Mouse (Mus musculus) cerebellum, adult 18-20 months (tissue): Measurements from ENCODE around the gene Avp.

ENCODE experiments used
- DNase-seq, 2 experiments: peaks; one replicate each; pipeline ENCODE4 v3.0.0; 2021

Gene Avp

DNA sequence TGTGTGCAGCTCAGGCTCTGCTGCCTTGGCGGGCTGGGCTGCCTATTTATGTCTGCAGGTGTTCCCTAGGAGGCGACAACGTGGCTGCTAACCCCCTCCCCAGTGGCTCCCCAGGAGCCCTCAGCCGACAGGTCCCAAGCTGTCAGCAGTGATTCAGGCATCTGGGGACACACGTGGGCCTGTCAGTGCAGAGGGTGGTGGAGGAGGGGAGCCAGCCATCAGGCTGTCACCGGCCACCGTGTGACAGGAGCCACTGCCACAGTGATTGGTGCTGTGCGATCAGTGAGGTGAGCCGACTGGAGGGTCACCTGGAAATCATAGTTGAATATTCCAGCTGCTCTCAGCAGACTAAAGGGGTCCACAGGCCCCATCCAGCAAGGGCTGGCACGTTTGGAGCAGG lies at the start of gene Avp:
Avp (minus strand) TSS at position 3 of the 400 bp plus-strand sequence.
- DNase-seq, result no peak

DNA sequence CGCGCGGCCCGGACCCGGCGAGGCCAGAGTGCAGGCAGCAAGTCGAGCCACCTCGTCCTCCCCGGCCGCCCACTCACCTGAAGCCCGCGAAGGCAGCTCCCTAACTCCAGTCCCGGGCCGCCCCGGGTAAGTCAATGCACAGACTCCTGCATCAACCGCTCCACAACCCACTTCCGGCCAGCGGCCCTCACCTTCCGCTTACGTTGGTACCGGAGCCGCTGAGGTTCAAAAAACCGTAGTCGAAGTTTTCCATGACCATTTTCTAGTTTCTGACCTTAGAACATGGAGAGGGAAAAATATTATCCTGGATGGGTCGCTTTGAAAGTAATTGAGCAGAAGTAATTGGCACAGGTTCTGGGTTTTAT lies 47.5 kb upstream of the Avp start, which contains the start of the genes Fastkd5 and Ubox5:
Fastkd5 (minus strand) TSS at position 189 of the 365 bp plus-strand sequence.
Ubox5 (minus strand) TSS at position 200 of the 365 bp plus-strand sequence.
- peak; percentile 89 to 93 for DNase-seq

DNA sequence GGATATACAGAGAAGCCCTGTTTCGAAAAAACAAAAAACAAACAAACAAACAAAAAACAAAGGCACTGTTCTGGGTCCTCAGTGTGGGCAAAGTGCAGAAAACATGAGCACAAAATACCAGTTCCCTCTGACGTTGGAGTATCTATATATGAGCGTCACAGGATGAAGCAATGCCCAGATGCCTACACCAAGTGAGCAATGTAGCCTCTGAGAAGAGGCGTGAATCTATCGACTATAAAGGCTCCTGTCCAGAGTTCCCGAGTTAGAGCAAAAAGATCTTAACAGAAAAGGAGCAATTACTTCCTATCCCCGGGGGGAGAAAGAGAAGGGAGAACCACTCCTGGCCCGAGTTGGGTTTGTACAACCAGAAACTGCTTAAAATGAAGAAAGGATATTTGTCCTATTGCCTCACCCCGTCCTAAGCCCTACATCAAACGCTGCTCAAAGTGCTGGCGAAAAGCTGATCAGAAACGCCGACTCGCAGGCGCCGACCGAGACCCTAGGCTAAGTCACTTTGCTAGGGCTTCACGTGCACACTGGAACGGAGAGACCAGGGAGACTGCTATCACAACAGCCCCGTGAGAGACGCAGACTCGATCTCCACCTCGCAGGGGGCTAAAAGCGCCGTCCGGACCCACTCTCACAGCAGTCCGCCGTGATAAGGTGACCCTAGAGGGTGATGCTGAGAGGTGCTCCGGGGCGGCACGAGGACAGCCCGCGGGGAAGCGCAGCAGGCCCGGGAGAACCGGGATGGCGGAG lies 46.9 kb upstream of the Avp start:
- DNase-seq, result no peak

DNA sequence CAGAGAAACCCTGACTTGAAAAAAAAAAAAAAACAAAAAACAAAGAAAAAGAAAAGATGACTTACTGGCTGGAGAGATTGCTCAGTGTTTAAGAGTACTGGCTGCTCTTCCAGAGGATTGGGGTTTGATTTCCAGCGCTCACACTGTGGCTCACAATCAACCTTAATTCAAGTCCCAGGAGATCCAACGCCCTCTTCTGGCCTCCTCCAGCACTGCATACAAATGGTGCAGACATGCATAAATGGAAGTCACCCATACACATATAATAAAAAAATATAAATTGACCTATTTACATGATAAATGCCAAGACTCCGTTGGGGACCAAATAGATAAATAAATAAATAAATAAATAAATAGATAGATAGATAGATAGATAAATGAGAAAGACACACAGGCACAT lies 46.1 kb upstream of the Avp start:
- peak in 1 of 2 experiments; percentile 15 for DNase-seq

DNA sequence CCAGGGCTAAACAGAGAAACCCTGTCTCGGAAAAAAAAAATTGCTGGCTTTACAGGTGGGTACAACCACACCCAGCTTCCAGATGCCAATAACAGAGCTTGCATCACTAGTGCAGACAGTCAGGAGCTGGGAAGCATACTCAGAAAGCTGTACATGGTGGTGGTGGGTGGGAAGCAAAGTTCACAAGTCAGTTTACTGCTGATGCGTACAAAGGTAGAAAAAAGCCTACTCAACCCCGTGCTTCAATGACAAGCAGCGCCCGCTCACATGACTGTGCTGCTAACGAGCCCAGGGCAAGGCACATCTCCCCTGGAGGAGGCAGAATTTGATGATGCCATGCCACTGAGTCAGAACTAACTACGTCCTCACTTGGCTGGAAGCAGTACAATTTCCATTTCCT lies 36.6 kb upstream of the Avp start:
- DNase-seq, result no peak

DNA sequence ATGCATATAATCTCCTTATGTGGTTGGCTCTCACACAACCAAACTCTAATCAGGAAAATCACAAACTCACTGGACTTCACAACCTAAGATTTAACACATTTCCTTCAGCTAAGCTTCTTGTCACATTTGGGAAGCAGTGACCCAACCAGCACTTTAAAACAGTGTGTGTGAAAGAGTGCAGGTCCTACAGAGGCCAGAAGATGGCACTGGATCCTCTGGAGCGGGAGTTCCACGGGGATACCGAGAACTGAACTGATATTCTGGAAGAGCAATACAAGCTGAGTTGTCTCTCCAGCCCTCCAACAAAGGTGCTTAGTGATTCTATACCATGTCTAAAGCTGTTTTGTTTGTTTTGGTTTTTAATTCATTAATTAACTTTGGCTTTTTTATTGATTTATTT lies 30.7 kb upstream of the Avp start:
- DNase-seq, result peak; percentile 47 to 48

DNA sequence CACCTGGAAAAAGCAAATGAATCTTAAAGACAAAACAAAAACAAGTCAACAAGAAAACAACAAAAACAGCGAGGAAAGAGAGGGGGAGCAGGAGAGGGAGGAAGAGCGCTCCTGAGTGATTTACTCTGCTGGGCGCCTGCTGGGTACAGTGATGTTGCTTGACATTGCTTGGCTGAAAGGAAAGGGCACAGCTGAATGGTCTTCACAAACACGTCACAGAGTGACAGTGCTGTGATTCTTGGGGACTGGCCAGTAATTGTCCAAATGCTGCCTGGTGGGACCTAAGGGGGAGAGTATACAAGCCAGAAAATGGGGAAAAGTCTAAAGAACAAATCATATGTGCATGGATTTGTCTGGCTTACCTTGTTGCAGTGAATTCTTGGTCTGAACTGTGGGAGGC lies 19.8 kb upstream of the Avp start:
- no peak for DNase-seq

DNA sequence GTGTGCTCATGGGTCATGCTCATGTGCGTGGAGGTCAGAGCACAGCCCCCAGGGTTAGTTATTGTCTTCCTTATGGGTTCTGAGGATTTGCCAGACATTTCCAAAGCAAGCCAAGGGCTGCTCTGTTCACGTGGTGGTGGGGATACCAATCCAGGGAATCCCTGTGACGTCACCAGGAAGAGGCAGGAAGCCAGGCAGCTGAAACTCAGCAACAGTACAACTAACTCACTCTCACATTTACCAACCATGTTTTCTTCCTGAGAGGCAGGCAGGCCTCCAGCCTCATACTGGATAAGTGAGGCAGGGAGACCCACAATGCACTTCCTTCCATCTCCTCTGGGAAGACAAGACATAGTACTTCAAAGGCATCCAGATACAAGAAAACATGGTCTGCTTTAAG lies 16.0 kb upstream of the Avp start:
- no peak for DNase-seq

DNA sequence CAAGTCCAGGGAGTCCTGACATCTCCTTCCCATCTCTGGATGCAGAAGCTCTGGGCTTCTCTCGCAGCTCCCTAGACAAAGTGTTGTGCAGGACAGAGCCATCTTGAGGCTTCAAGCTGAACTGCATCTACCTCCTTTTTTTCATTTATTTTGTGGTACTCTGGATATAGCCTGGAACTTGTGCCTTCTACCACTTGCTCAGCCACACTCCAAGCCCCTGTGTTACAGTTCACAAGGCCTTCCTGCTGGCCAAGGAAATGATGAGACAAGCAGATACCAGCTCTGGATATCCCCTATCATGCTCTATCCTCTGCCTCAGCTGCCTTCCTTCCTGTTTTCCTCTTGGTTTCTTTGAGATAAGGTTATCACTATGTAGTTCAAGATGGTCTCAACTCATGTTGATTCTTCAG lies 15.3 kb upstream of the Avp start:
- peak; percentile 38 to 46 for DNase-seq

DNA sequence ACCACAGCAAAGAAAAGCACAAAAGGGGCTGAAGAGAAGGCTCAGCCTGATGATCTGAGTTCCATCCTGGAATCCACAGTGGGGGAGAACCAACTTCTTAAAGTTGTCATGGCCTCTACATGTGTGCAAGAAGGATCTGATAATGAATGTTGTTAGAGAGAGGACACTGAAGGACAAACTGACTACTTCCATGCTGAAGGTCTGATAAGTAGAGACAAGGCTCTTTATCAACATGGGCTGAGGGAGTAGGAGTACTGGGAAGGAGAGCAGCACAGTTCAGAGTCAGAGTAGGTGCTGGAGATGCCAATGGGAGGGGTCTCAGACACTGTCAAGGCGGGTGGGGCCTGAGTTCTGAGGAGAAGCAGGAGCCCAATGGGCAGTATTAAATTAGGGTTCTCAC lies 13.2 kb upstream of the Avp start:
- no peak for DNase-seq

DNA sequence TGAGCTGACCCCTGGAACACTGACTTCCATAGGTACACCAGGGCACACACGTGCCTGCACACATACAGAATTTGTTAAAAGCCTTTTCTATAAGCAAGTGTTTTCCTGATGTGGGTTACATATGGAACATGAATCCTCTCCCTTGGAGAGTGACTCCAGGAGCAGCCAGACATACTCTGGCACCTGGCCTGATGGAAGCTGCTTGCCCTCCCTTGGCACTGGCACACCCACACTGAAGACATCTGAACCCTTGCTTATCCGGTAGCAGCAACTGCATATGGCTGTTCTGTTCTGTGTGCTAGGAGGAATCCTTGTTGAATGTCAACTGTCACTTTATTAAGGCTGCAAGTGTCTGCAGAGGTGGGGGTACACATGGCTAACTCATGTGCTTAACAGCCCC lies 8.7 kb upstream of the Avp start:
- DNase-seq, result no peak

DNA sequence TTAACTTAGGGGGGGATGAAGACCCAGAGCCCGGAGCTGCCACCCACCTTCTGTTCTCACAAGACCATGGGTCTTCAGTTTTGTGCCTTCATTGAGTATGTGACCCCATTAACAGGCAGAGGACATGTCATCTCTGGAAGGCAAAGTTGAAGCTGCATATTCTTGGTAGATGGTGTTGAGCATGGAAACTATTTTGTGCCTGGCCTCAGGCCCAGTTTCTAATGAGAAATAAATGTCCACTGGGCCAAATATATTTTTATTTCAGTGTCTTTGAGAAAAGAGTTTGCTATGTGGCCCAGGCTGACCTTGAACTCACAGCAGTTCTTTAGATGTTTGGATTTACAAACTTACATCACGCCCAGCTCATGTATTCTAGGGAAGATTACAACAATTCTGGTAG lies 7.4 kb upstream of the Avp start:
- DNase-seq, result no peak

DNA sequence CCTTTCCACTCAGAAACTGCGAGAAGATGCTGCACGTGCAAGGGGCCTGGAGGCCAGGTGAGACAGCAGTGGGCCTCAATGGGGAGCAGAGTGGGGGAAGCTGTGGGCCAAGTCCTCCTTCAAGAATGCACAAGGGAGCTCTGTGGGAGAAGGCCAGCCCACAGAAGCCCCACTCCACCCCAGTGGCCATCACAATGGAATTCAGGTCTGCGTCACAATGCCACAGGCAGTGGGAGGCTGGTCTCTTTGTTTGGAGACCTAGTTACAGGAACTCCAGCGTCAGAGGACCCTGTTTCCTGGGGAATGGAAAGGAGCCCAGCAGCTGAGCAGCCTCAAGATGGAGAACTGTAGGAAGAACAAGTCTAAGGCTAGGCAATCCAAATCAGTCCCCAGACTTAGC lies 6.8 kb upstream of the Avp start:
- no peak for DNase-seq

DNA sequence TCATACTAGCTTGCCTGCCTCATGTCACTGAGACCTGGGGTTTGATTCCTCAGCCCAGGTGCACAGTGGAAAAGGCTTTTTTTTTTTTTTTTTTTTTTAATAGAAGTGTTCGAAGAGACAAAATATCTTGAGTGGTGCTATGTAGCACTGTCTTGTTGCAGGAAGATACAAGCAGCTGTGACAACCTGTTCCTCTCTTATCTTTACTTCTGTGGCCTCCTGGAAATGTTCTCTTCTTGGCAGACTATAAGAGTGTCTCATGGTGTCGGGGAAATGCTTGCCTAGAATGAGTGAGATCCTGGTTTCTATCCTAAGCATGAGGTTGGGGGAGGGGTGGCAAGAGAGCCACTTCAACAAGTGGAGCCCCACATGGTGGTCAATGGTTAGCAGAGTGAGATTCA lies 6.0 kb upstream of the Avp start:
- no peak for DNase-seq

DNA sequence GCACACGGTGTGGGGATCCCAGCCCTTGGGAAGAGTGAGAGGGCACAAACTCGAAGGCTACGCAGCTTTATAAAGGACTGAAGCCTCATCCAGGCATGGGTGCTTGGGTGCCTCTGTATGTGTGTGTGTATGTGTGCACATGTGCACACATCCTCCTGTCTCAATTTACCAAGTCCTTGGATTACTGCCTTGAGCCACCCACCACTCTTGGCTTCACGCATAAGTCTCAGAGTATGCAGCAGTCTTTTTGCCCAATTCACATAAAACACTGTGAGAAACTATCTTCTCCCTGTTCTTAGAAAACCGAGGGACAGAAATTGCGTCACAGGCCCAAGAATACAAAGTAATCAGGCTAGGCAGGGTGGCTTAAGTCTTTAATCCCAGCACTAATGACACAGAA lies 3.7 kb upstream of the Avp start:
- DNase-seq, result no peak

DNA sequence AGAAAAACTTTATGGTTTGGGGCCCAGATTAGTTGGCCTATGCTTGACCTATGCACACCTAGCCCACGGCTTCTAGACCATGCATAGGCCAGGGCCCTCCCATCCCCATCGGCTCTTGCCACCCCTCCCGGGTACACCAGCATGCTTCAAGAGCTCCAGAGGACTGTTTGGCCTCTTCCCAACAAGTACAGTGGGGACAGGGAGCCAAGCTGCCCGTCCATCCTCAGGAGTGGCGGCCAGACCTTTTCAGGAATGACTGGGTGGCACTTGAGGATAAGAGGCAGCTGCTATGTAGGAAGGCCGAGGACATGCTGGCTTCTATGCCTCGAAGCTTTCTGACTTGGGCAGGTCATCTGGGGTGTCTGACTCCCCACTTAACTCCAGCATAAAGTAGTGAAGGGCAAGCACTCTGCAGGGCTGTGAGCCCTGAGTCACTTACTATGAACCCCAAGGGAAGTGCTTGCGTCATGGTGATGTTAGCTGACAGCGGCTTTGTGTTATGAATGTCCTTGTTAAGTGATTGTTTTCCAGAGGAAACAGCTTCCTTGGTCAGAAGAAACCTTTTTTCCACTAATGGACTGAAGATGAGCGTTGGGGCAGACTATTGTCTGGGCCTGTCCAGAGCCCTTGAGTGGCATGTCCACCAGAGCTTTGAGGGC lies 1.7 kb upstream of the Avp start:
- DNase-seq, result no peak

DNA sequence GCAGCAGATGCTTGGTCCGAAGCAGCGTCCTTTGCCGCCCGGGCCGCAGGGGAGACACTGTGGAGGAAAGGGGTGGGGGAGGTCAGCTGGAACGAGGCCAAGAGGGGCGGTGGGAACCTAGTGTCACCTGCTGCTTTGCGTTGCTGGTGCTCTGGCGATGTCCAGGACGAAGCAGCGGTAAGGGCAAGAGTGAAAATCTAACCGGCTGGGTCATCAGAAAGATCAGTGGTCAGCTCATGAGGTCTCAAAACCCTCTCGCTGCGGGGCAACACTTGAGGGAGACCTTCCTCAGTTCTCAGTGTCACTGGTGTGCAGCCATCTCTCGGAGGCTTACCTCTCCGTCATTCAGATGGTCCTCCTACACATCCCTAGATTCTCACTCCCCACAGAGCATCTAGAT lies 1.2 kb downstream of the Avp start:
- no peak for DNase-seq

DNA sequence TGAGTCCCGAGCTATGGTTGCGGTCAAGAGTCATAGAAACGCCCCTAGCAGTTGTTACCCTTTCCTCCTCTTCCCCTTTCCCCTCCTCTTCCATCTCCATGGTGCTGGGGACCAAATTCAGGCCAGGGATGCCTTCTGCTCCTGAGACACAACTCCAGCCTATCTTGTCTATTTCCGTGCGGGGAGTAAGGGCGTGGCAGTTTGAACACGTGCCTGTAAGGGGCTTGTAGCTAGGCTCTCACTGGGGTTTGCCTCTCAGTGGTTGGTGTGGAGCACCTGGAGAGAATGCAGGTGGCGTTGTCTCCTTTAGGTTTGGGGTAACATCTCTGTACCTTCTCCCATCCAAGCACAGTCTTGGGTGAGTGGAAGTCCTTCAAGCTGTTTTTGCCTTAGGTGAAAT lies 2.6 kb downstream of the Avp start:
- DNase-seq, result no peak

DNA sequence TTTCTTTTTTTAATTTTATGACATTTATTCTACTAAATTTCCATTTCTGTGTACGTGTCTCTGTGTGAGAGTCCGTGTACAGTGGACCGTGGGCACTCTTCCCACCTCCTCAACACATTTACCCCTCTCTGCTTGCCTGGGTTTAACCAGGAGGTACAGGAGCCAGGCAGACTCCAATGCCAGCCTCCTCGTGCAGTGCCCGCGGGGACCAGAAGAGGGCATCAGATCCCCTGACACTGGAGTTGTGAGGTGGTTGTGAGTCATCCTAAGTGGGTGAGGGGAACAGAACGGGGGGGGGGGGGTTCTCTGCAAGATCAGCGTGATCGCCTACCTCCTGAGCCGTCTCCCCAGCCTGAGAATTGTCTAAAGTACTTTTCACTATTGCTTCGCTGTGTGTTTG lies 4.2 kb downstream of the Avp start:
- peak; percentile 69 to 76 for DNase-seq

DNA sequence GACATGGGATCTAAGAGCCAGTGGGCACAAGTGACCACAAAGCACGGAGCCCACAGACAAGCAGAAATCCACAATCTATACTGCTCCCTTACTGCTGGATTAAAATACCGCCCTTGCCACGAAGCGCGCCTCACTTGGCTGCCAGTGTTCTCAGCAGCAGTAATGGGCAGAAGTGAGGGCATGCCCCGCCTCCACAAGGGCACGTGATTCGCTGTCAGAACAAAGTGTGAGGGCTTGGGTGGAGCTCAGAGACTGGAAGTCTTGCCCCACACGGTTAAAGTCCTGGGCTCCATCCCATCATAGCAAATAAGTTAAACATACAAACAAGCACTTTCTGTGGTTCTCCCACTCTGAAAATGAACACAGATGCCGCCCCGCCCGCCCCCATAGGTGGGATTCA lies 4.7 kb downstream of the Avp start:
- DNase-seq, result peak in 1 of 2 experiments; percentile 39

DNA sequence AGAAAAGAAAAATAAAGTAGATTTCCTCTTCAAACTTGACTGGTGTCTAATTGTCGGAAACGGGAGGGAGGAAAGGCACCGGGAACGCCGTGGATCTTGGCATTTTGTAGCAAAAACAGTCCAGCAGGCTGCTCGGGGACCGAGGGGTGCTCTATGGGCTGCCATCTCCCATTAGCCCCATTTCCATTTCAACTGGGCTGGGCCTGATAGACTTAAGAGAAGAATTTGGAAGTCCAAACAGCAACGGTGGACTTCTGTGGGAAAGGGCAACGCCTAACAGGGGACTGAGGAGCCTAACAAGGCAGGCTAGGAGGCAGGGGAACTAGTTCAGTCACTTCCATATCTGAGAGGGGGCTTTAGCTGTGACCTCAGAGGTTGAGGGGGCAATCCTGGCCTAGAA lies 5.3 kb downstream of the Avp start:
- DNase-seq, result no peak

DNA sequence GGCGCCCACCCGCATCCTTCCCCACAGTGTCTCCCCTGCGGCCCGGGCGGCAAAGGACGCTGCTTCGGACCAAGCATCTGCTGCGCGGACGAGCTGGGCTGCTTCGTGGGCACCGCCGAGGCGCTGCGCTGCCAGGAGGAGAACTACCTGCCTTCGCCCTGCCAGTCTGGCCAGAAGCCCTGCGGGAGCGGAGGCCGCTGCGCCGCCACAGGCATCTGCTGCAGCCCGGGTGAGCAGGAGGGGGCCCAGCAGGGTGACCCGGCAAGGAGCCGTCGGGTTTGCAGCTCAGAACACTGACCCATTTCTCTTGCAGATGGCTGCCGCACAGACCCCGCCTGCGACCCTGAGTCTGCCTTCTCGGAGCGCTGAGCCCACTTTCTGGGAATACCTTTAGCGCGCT lies 5.8 kb downstream of the Avp start:
- DNase-seq, result peak; percentile 55 to 63

DNA sequence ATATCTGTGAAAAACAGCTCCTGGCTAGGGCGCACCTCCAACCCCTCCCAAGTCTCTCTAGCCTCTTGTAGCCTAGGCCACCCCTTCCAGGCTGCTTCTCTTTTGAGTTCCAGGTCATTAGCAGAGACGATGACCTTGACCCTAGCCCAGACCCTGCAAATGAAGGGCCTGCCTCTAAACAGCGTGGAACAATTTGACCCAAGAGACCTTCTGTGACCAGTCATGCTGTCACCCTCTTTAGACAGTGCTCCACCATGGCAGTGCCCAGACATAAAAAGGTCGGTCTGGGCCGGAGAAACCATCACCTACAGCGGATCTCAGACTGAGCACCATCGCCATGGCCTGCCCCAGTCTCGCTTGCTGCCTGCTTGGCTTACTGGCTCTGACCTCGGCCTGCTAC lies 6.5 kb downstream of the Avp start, which contains the start of gene Oxt:
Oxt (plus strand) TSS at position 301 of the 400 bp plus-strand sequence.
- no peak for DNase-seq

DNA sequence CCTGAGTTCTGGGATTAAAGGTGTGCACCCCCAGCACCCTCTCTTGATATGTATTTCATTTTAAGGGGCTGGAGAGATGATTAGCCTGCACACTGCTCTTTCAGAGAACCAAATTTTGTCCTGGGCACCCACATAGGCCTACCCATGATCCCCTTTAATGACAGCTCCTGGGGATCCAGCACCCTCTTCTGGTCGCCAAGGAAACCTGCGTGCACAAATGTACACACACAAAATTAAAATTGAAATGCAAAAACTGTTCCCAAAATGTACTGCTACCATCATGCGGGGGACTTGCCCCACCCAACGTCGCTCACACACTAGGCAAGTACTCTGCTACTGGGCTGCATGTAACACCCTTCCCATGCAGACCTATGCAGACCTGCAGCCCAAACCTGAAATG lies 7.4 kb downstream of the Avp start:
- DNase-seq, result no peak

DNA sequence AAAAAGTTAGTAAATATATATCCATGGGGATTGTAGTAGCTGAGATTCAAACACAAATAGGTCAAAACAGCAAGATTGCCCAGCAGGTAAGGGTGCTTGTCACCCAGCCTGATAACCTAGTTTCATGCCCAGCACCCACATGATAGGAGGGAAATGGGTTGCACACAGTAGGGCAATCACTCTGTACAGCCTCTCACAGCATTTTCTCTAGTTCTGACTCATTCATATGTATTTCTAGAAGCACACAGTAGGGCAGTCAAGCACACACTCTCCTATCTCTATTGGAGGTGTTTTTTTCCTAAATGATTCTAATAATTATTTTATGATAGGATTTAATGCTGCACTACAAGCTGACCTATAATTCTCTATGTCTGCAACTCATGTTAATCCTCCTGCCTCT lies 12.4 kb downstream of the Avp start:
- DNase-seq, result no peak
